Mouse (Mus musculus) C3H10T1/2 (cell line): Measurements from ENCODE around the gene Timd4. TPM values are rescaled to one million over a fixed set of nuclear protein-coding genes. Genes with fewer than 3 reads are reported as not detected.

ENCODE experiments used
- polyA plus RNA-seq, 2 experiments: library from polyadenylated mRNA; unstranded; fragments of >200 nt; fragmentation: generic; extraction: Trizol; gene quantifications; one replicate each; pipeline ENCODE4 v1.2.1; 2012; ENCODE audit warnings: missing spikeins in 2 of 2

Timd4 gene
- not detected for polyA plus RNA-seq

DNA sequence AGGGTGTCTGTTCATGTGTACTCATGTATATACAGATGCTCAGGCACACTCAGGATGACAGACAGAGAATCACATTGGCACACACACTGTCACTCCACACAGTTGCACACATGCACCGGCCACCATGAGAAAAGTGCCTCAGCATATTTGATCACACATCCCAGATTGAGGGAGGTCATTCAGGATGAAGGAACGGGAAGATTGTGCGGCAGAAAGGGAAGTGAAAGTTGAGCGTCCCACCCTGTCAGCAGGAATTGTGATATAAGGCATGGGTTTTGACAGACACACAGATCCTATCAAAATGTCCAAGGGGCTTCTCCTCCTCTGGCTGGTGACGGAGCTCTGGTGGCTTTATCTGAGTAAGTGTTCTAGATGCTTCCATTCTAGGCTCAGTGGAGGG, at the start of gene Timd4:
Gene Timd4 (plus strand): TSS at position 290 of the 400 bp plus-strand sequence.

Other genes starting within 250 kb of the Timd4 start
- gene BC053393, start 239.3 kb upstream of the Timd4 start, polyA plus RNA-seq: not detected
- not detected for gene Dppa1, start 181.5 kb upstream of the Timd4 start, polyA plus RNA-seq
- gene Timd2, start 103.7 kb upstream of the Timd4 start, polyA plus RNA-seq: not detected
- not detected for gene Havcr1, start 75.7 kb upstream of the Timd4 start, polyA plus RNA-seq